Mouse (Mus musculus) gastrocnemius, adult 18-20 months (tissue): ENCODE measurements around the gene Mtss1l. TPM values are rescaled to one million over a fixed set of nuclear protein-coding genes. Genes with fewer than 3 reads are reported as not detected.

Source experiments
- DNase-seq: peaks from one replicate; pipeline ENCODE4 v3.0.0; 2021; ENCODE audit warnings: low spot score
- total RNA-seq, 2 experiments: library from RNA; stranded (reverse); gene quantifications; 2 replicates each; pipeline ENCODE4 v1.2.3; 2021

The Mtss1l gene
- total RNA-seq, 2 experiments from 2014 or later = 104 to 126 TPM

GRCm38 (mm10) chr8:110705391-110706287 is 15.6 kb upstream of the Mtss1l start:
- DNase-seq = no peak

GRCm38 (mm10) chr8:110706288-110706870 is 14.9 kb upstream of the Mtss1l start:
- no peak for DNase-seq

- DNase-seq = no peak
These were observed 12.8 kb upstream of the Mtss1l start for GRCm38 (mm10) chr8:110708429-110708828.

GRCm38 (mm10) chr8:110710593-110710992 is 10.7 kb upstream of the Mtss1l start:
- DNase-seq = no peak

GRCm38 (mm10) chr8:110711271-110711934 is 9.9 kb upstream of the Mtss1l start:
- DNase-seq = no peak

GRCm38 (mm10) chr8:110713073-110713472 is 8.2 kb upstream of the Mtss1l start:
- DNase-seq = peak; percentile 81

- DNase-seq = no peak
These were observed 6.3 kb upstream of the Mtss1l start for GRCm38 (mm10) chr8:110714827-110715519.

GRCm38 (mm10) chr8:110716075-110716474 is 5.2 kb upstream of the Mtss1l start:
- peak; percentile 63 for DNase-seq

GRCm38 (mm10) chr8:110717131-110717530 is 4.1 kb upstream of the Mtss1l start:
- DNase-seq = no peak

GRCm38 (mm10) chr8:110718209-110718968 is 2.9 kb upstream of the Mtss1l start:
- DNase-seq = peak; percentile 62

- peak; percentile 69 for DNase-seq
These were observed 2.2 kb upstream of the Mtss1l start for GRCm38 (mm10) chr8:110718969-110719670.

GRCm38 (mm10) chr8:110719898-110720653 is 1.2 kb upstream of the Mtss1l start:
- DNase-seq = no peak

GRCm38 (mm10) chr8:110721606-110722413 is 534 bp downstream of the Mtss1l start:
- DNase-seq = no peak

- DNase-seq = no peak
These were observed 1.2 kb downstream of the Mtss1l start for GRCm38 (mm10) chr8:110722414-110723011.

- DNase-seq = no peak
These were observed 3.2 kb downstream of the Mtss1l start for GRCm38 (mm10) chr8:110724493-110724892.

GRCm38 (mm10) chr8:110725084-110725838 is 4.0 kb downstream of the Mtss1l start:
- no peak for DNase-seq

GRCm38 (mm10) chr8:110726893-110727292 is 5.6 kb downstream of the Mtss1l start:
- DNase-seq = peak; percentile 60
